Mouse (Mus musculus) bone marrow macrophage, adult 2 months (primary cell): ENCODE data around the gene 2310007B03Rik. TPM values are rescaled to one million over a fixed set of nuclear protein-coding genes. Genes with fewer than 3 reads are reported as not detected.

ENCODE experiments used
- H3K27ac ChIP-seq: 2 replicates; pipeline ENCODE4 v1.5.1; 2012; ENCODE audit warnings: low read depth, low read length; ENCODE audit not compliant: insufficient read depth
- H3K4me1 ChIP-seq: 2 replicates; pipeline ENCODE4 v1.6.1; 2012; ENCODE audit warnings: low read length; ENCODE audit not compliant: control insufficient read depth, insufficient read depth
- H3K4me3 ChIP-seq: 2 replicates; pipeline ENCODE4 v1.5.1; 2012; ENCODE audit warnings: mild to moderate bottlenecking, low read length, moderate library complexity; ENCODE audit not compliant: insufficient read depth
- CTCF ChIP-seq: IDR thresholded peaks from 2 replicates; pipeline ENCODE4 v1.5.1; 2012; ENCODE audit warnings: low read depth, mild to moderate bottlenecking, low read length, moderate library complexity
- POLR2A ChIP-seq: IDR thresholded peaks from 2 replicates; pipeline ENCODE4 v1.6.1; 2012; ENCODE audit warnings: mild to moderate bottlenecking, low read depth, low read length, borderline replicate concordance
- polyA plus RNA-seq: library from polyadenylated mRNA; stranded (reverse); fragments of >200 nt; gene quantifications from 2 replicates; pipeline ENCODE4 v1.2.4, GENCODE M21; 2012; ENCODE audit not compliant: missing spikeins, insufficient read depth, insufficient read length

The 2310007B03Rik gene
- polyA plus RNA-seq, 1 experiment: not detected

- Histone ChIP-seq H3K4me1 (no peaks in the 10 kb centered on the region), H3K4me3 (no peak overlapping the region), H3K27ac (no peak overlapping the region)
- no peak for TF ChIP-seq POLR2A
- no peak for TF ChIP-seq CTCF
Observed at GRCm38 (mm10) chr1:93159566-93160500, 915 bp downstream of the 2310007B03Rik start.

- TF ChIP-seq POLR2A (no peak), CTCF (no peak)
- no peak overlapping the region for H3K27ac ChIP-seq
- H3K4me3 ChIP-seq: no peak overlapping the region
- no peaks in the 10 kb centered on the region for H3K4me1 ChIP-seq
Observed at GRCm38 (mm10) chr1:93158916-93159315, 1.8 kb downstream of the 2310007B03Rik start.

- no peak for TF ChIP-seq POLR2A
- TF ChIP-seq CTCF: no peak
- Histone ChIP-seq H3K4me3 (no peak overlapping the region), H3K27ac (no peak overlapping the region), H3K4me1 (no peaks in the 10 kb centered on the region)
Observed at GRCm38 (mm10) chr1:93157566-93157965, 3.2 kb downstream of the 2310007B03Rik start.

- no peak overlapping the region for H3K27ac ChIP-seq
- H3K4me3 ChIP-seq: no peak overlapping the region
- no peak for TF ChIP-seq POLR2A
- H3K4me1 ChIP-seq: no peaks in the 10 kb centered on the region
Observed at GRCm38 (mm10) chr1:93150907-93151661, 9.7 kb downstream of the 2310007B03Rik start.

- H3K4me1 ChIP-seq: no peaks in the 10 kb centered on the region
- no peak for TF ChIP-seq POLR2A
- TF ChIP-seq CTCF: no peak
- H3K4me3 ChIP-seq: no peak overlapping the region
- H3K27ac ChIP-seq: no peak overlapping the region
Observed at GRCm38 (mm10) chr1:93144176-93144575, 16.6 kb downstream of the 2310007B03Rik start.

- H3K4me3 ChIP-seq: no peak overlapping the region
- H3K4me1 ChIP-seq: no peaks in the 10 kb centered on the region
- TF ChIP-seq POLR2A (no peak), CTCF (no peak)
- H3K27ac ChIP-seq: no peak overlapping the region
Observed at GRCm38 (mm10) chr1:93142871-93143270, 17.9 kb downstream of the 2310007B03Rik start.

- TF ChIP-seq CTCF (no peak), POLR2A (no peak)
- H3K4me1 ChIP-seq: no peaks in the 10 kb centered on the region
- H3K4me3 ChIP-seq: no peak overlapping the region
- H3K27ac ChIP-seq: no peak overlapping the region
Observed at GRCm38 (mm10) chr1:93139713-93140112, 21.0 kb downstream of the 2310007B03Rik start.

- Histone ChIP-seq H3K27ac (no peak overlapping the region), H3K4me3 (no peak overlapping the region)
- TF ChIP-seq CTCF (no peak), POLR2A (no peak)
Observed at GRCm38 (mm10) chr1:93138534-93138933, 22.2 kb downstream of the 2310007B03Rik start.

GRCm38 (mm10) chr1:93135036-93135526 is 25.7 kb downstream of the 2310007B03Rik start, which contains the start of gene Agxt:
Agxt (plus strand) TSS chr1:93135240.
- no peak within 1 kb of the TSS for H3K4me3 ChIP-seq
- TF ChIP-seq POLR2A (no peak), CTCF (no peak)
- no peaks in the 10 kb centered on the region for H3K4me1 ChIP-seq
- H3K27ac ChIP-seq: no peak within 1 kb of the TSS

More at GRCm38 (mm10) chr1:93138534-93138933, 22.2 kb downstream of the 2310007B03Rik start:
- no peaks in the 10 kb centered on the region for H3K4me1 ChIP-seq
